Mouse (Mus musculus): Measurements from ENCODE around the gene Wars2. TPM values are rescaled to one million over a fixed set of nuclear protein-coding genes. Genes with fewer than 3 reads are reported as not detected.

Gene Wars2
- 3.7 and 6.6 TPM in 2 replicates for total RNA-seq (2017)

- ATAC-seq (replicated peaks; ENCODE audit: low read depth, poor library complexity, severe bottlenecking): peak; percentile 98
These were observed at the start of gene Wars2 for GRCm38 (mm10) chr3:99140940-99141854. Gene Wars2 (plus strand): TSS chr3:99141068.

DNA sequence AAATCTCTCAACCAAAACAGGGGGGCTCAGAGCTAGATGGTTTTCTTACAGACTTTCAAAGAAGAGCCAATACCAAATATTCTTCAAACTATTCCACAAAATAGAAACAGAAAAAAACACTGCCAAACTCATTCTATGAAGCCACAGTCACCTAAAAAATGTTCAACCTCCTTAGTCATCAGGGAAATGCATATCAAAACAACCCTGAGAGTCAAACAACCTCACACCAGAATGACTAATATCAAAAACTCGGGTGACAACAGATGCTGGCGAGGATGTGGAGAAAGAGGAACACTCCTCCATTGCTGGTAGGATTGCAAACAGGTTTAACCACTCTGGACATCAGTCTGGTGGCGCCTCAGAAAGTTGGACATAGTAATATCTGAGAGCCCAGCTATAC, 44.1 kb upstream of the Wars2 start:
- ATAC-seq (replicated peaks; ENCODE audit: low read depth, poor library complexity, severe bottlenecking): no peak

- no peak for ATAC-seq (replicated peaks; ENCODE audit: low read depth, poor library complexity, severe bottlenecking)
These were observed 30.3 kb upstream of the Wars2 start for GRCm38 (mm10) chr3:99110353-99111213.

DNA sequence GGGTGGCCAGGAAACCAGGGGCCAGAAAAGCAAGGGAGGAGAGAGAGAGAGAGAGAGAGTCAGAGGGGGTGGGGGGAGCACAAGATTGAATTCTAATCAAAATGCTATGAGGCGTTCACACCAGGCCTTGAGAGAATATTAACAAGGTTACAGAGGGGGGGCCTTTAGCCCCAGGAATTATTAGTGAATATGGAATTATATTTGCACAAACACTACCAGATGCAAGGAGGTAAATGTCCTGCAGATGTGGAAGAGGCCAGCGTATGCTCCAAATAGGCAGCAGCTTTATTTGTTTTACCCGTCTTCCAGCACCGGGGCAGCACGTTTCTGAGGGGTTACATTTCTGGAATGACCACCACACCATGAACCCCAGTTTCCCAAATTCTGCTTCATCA, 29.7 kb upstream of the Wars2 start:
- ATAC-seq (replicated peaks; ENCODE audit: low read depth, poor library complexity, severe bottlenecking): no peak

DNA sequence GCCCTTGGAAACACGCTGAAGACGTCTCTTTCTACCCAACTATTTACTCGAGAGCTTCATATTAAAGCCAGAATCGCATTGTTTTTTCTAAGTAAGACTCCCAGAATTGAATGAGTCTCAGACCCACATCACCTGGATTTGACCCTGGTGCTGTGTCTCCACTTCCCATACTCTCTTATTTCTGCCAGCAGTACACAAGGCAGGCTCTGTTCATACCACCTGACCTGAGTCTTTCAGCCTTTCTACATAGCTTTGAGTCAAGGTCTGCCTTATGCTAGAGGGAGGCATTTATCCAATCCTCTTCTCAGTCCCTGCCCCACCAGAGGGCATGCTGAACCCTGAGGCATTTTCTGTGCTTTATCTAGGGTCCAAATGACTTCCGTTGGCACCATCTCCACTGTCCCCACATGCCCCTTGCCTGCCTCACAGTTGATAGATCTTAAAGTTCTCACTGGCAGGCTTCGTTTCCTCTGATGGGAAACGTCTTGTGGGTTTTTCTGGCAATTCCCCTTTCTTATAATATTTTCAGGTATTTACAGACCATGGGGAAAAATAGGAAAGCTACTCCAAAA, 27.5 kb upstream of the Wars2 start:
- ATAC-seq (replicated peaks; ENCODE audit: low read depth, poor library complexity, severe bottlenecking): peak; percentile 63

- ATAC-seq (replicated peaks; ENCODE audit: low read depth, poor library complexity, severe bottlenecking): no peak
These were observed 19.9 kb upstream of the Wars2 start for GRCm38 (mm10) chr3:99120942-99121341.

GRCm38 (mm10) chr3:99130521-99130920, 10.3 kb upstream of the Wars2 start:
- no peak for ATAC-seq (replicated peaks; ENCODE audit: low read depth, poor library complexity, severe bottlenecking)

DNA sequence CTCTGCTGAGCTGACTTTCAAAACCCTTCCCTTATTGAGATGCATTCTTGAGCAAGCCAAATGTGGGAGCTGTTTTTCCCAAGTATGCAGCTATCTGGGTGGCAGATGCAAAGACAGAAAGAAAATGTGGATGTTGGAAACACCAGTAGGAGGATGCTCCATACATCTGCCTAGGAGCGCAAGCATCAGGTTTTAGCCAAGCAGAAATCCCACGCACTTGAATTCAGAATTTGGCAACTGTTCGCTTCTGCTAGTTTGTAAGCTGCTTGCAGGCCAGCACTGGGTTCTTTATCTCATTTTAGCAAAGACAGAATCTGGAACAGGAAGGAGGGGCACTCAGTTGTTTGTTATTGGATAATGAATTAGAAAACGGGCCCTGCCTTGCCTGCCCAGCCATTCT, 8.9 kb upstream of the Wars2 start:
- ATAC-seq (replicated peaks; ENCODE audit: low read depth, poor library complexity, severe bottlenecking): no peak

- ATAC-seq (replicated peaks; ENCODE audit: low read depth, poor library complexity, severe bottlenecking): no peak
These were observed 7.0 kb upstream of the Wars2 start for GRCm38 (mm10) chr3:99133913-99134312.

GRCm38 (mm10) chr3:99147886-99148285, 7.0 kb downstream of the Wars2 start:
- no peak for ATAC-seq (replicated peaks; ENCODE audit: low read depth, poor library complexity, severe bottlenecking)

DNA sequence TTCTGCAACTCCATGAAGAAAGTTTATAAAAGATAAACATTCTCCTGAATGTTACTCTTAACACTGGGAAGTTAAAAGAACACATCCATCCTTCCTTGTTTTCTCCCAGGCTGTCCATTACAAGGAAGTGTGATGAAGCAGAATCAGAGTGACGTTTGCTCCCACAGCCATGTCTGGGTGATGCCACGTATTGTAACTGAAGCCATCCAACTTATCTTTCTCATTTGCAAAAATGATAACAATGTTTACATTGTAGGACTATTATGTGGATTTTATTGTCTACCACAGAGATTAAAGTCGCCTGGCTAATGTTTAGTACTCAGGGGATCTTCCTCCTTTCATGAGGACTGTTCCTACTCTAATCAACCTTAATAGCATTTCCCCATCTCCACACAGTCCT, 8.2 kb downstream of the Wars2 start:
- no peak for ATAC-seq (replicated peaks; ENCODE audit: low read depth, poor library complexity, severe bottlenecking)

GRCm38 (mm10) chr3:99156286-99156685, 15.4 kb downstream of the Wars2 start:
- ATAC-seq (replicated peaks; ENCODE audit: low read depth, poor library complexity, severe bottlenecking): no peak

DNA sequence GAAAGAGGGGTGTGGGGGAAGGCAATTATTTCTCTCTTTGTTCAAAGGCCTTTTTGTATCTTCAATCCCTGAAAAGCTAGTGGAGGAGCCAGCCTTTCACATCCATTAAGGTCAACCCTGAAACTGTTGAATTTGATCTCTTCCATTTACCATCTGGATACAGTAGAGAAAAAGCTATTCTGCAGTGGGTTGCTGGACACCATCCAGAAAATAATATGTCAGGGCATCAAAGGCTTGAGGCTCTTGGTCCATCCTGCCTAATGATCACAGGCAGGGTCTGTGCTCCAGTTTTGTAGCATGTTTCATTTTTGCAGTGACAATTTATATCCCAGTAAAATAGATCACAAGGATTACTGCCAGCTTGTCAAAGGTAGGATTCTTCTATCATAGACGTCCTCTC, 16.1 kb downstream of the Wars2 start:
- no peak for ATAC-seq (replicated peaks; ENCODE audit: low read depth, poor library complexity, severe bottlenecking)

- ATAC-seq (replicated peaks; ENCODE audit: low read depth, poor library complexity, severe bottlenecking): no peak
These were observed 16.7 kb downstream of the Wars2 start for GRCm38 (mm10) chr3:99157451-99158015.

DNA sequence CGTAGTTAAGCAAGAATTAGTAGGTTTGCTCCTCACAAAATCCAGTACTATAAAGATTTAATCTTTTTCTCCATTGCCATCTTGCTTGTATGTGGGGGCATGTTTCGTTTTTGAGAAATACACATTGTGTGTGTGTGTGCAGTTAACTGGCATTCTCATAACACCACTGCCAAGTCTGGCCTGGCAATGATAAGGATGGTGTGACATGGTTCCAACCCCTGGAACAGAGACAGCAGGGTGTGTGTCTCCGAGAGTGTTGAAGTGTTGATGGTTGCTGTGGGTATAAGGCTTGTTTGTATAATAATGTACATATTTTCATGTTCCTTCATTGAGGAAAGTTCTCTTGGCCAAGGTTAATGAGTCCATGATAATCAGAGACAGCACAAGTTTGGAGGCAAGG, 19.1 kb downstream of the Wars2 start:
- no peak for ATAC-seq (replicated peaks; ENCODE audit: low read depth, poor library complexity, severe bottlenecking)

- ATAC-seq (replicated peaks; ENCODE audit: low read depth, poor library complexity, severe bottlenecking): no peak
These were observed 21.3 kb downstream of the Wars2 start for GRCm38 (mm10) chr3:99162191-99162590.

- 0 out of 2 replicates have a peak, but pooled peaks have one; percentile 47 for ATAC-seq (replicated peaks; ENCODE audit: low read depth, poor library complexity, severe bottlenecking)
These were observed 26.9 kb downstream of the Wars2 start for GRCm38 (mm10) chr3:99167734-99168133.

DNA sequence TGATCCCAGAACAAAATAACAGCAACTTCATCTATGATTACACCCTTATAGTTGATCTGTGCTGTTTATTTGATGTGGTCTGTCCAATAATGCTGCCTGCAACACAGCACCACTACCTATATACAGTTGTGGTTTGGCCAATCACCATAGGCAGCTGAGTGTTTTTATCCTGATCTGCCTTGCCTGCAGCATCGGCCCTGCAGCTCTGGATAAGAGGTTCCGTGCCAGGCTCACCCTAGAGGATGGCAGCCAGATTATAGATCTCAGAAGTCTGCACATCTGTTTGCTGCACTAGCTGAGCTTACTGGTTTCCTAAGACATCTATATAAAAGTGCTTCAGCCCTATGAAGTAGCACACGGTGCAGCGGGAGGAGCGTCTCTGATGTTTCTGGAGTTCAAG, 32.3 kb downstream of the Wars2 start:
- peak; percentile 54 for ATAC-seq (replicated peaks; ENCODE audit: low read depth, poor library complexity, severe bottlenecking)

DNA sequence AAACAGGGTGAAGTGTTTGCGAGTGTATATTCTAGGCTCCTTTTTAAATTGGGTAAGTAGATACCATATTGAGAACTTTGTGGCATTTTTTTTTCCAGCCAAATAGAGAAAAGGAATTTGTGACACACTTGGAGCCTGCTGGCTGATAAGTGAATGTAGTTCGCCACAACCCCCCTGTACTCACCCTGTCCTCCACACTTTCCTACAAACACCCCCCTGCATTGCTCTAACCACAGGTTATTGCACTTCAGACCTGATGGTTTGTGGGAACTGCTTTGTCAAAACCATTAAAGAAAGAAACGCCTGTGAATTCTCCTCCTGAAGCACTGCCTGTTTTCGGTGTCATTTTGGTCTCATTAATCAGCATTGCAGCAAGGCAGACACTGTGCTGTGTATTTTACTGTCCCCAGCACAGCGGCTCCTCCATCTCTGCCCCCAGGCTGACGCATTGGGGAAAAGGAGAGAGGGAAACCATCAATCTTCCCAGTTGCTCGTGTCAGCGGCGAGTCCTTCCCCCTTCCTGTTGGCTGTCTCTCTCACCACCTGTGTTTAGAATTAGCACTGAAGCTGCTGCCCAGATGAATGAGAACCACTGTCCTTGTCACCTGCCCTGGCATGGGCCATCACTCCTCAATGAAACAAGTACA, 33.9 kb downstream of the Wars2 start:
- peak; percentile 66 for ATAC-seq (replicated peaks; ENCODE audit: low read depth, poor library complexity, severe bottlenecking)
